Mouse (Mus musculus) embryo, embryonic 11.5 days (tissue): ENCODE measurements around the gene Gucy2e.
A peak's percentile ranks its signal among the peaks of the same experiment; 100 is the strongest.

Experiments used
- DNase-seq: peaks from one replicate; pipeline ENCODE4 v3.0.0-alpha.2; 2012; ENCODE audit warnings: low read depth, low spot score

Gene Gucy2e

DNA sequence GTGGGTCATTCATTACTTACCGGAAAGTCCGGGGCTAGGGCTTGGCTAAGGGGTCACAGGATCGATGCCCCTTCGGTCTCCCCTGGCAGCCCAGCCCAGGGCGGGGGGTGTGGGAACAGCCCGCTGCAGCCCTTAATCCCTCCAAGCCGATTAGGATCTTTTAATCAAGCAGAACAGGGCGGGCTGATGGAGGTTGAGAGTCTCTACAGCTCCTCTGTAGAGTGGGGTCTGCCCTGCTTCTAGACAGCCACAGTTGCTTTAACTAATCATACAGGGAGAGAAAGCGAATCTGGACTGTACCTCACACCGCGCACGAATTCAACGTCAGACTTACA is at the start of gene Gucy2e:
Gene Gucy2e, minus strand, starts transcription at position 111 of the 335 bp plus-strand sequence.
- DNase-seq: no peak

DNA sequence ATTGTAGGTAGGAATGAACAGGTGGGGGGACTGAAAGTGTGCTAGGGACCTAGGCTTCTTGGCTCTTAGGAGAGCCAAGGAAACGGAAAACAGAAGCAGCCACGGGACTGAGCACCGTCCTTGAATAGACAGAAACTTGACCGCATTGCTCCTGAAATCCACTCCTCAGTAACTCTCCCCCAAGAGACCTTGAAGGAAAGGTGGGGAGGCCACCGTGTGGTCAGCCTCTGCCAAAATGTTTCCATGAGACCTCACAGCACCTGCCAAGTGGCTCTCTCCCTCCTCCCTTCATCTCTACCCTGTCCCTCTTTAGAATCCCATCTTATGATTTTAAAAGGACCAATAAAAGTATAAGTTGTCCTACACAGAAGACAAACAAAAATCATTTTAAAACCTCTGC is 40.4 kb upstream of the Gucy2e start:
- no peak for DNase-seq

DNA sequence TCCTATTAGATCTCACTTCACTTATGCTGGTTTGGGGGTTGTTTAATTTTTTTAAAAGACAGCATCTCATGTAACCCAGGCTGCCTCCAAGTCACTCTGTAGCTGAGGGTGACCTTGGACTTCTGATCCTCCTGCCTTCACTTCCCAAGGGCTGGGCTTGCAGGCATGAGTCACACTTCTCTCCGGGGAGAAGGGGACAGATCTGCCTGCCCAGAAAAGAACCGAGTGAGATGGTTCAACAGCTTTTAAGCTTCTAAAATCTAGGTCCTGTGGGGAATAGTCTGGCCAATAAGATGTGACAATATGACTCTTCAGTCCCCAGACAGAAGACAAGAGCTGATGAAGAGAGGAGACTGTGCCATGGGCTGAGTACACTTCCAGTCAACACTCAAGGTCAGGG is 39.2 kb upstream of the Gucy2e start:
- DNase-seq: no peak

DNA sequence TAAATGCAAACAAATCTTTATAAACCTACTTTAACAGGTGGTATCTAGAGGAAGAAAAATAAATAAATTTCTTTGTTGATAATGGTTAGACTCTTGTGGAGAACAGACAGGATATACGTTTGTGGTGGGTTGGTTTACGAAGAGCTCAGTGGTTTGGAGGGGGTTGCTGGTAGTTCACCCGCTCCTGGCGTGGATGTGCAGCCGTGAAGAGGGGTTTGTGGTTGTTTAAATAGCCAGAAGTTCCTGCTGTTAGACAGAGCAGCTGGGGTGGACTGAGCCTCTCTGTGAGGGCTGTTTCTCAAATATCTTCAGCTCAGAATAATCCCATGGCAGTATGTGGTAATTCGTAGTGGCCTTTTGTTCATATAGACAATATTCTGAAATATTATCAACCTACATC is 38.8 kb upstream of the Gucy2e start:
- no peak for DNase-seq

DNA sequence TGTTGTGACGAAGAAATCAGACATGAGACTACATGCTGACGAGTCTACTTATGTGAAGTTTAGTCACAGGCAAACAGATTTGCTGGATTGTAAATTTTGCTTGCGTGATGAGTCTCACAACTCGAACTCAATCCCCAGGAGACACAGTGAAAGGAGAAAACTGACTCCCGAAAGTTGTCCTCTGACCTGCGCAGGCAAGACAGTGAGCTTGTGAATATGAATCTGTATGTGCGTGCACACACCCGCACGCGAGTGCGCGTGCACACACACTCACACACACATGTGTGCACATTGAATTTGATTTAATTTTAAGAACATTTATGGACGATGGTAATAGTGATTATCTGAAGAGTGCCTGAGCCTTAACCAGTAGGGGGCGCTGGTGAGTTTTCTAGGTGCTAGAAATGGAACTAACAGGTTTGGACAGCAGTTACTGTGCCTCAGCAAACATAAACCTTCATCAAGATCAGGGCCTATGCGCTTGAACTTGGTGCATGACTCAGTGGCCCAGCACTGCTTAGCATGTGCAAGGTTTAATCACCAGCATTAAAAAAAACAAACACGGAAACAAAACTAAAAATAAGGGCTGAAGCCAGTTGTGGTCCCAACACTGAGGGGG is 35.4 kb upstream of the Gucy2e start:
- peak; percentile 72 for DNase-seq

DNA sequence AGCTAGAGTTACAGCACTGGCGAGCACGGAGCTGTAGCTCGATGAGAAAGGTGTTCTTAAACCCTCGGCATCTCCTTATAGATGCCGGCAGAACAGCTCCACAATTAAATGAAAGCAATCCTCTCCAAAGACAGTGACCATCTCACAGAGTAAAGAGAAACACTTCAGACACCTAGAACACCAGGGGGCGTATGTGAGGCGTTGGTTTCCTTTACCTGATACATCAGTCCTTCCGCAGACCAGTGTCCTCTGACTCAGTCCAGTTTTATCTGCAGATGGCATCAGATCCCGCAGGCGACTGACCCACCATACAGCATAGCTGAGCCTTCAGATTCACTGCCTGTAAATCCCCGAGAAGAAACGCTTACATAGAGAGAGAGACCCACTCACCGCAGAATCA is 32.7 kb upstream of the Gucy2e start:
- DNase-seq: peak; percentile 56

DNA sequence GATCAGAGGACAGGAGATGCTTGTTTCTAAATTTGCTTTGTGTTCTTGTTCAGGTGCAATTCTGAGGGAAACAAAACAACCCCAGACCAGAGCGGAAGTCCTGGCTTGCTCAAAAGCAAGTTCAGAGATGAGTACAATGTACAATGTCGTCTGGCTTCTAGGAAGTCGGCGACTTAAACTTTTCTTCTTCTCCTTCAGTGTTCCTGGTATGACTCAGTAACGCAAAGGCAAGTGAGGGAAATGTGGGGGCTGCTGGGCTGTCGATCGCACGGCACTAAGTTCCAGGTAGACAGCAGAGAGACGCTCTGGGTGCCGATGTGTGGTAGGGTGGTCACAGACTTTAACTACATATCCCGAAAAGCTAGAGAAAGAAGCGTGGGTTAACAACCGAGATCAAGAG is 31.3 kb upstream of the Gucy2e start:
- no peak for DNase-seq

DNA sequence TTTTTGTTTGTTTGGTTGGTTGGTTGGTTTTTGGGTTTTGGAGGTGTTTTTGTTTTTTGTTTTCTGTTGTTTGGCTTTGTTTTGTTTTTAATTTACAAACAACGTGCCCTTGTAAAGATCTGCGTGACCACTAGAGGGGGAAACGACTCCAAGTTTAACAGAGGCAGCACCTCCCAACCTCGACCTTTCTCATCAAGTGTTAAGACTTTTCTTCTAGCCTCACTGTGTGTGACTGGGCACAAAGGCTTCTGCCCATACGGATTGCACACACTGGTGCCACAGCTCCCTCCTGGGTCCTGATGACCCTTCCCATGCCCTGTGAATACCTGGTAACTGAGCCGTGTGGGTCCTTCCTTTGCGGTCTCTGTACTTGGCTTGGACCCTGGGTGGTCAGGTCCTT is 30.5 kb upstream of the Gucy2e start:
- no peak for DNase-seq

DNA sequence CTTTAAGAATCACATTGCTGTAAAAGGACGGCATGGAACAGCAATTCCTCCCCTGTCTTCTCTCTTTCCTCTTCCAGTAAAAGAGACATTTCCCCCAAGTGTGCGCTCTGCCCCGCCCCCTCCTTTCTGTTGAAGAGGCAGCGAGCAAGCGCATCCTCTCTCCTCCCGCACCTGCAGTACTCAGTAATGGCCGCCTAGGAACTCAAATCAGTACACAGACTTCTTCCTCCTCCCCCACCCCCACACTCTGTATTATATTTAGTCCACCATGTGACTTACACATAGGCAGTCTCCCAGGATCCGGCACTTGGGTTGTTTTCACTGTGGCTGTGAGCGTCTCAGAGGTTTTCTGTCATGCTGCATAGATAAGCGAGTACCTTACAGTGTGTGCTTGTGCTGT is 29.4 kb upstream of the Gucy2e start:
- no peak for DNase-seq

DNA sequence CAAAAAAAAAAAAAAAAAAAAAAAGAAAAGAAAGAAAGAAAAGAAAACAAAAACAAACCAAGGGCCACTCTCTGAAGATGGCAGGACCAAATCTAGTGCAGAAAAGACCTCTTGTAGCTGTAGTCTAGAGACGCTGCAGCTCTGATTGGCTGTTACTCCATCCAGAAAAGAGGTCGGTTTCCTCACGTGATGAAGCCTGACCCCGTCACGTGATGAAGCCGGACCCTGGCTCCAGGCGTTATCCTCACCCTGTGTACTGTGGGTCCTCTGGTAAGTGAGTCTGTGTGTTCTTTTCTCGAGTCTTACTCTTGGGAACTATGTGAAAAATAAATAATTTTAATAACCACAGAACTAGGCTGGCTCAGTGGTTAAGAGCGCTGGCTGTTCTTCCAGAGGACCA is 28.6 kb upstream of the Gucy2e start:
- DNase-seq: no peak

DNA sequence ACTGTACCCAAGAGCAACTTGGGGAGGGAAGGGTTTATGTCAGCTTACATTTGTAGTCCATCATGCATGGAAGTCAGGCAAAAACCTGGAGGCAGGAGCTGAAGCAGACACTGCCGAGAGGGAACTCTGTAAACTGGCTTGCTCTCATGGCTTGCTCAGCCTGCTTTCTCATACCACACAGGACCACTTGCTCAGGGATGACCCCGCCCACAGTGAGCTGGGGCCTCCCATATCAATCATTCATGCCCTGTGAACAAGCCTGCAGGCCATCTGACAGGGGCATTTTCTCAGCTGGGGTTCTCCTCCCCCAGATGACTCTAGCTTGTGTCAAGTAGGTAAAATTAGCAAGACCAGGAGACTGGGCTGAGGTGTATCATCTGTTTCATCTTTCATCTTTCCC is 27.4 kb upstream of the Gucy2e start:
- DNase-seq: no peak

DNA sequence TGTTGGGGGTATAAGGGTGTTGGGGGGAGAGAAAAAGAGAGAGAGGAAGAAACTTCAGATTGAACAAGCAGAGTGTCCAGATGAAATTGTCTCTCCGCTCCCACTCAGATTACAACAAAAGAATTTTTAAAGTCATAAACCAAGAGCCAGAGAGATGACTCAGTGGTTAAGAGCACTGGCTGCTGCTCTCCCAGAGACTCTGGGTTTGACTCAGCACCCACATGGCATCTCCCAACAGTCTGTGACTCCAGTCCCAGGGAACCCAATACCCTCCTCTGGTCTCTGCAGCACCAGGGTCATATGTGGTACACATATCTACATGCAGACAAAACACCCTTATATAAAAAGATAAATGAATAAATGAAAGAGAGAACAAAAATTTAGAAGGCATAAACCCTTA is 23.3 kb upstream of the Gucy2e start:
- DNase-seq: no peak

DNA sequence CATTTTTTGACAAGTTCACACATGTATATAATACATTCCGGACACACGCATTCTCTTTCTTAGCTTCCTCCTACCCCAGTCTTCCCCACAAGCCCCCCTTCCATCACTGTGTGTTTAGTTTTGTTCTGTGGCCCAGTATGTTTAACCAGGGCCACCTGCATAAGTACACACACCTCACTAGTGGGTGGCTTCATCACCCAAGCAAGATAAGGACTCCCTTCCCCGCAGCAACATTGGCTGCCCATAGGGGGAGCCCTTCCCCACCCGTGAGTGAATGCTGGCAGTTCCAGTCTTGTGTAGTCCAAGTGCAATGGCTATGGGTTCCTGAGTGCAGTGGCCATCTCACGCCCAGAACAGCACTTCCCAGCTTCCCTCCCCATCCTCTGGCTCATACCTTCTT is 21.5 kb upstream of the Gucy2e start:
- DNase-seq: no peak

DNA sequence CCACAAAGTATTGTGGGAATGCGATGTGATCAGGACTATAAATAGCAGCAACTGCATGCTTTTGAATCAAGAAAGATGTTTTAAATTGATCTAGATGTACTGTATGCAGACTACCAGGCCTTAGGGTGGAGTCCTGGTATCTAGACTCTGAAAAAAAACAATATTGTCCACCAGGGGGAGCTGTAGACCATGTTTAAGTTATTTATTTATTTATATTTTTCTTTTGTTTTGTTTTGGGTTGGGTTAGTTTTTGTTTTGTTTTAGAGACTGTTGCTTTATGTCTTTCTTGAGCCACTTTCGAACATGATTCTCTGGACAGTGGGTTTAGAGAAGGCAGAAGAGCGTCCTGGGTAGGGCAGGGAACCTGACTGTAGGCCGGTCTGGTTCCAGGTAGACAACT is 21.0 kb upstream of the Gucy2e start:
- DNase-seq: no peak

DNA sequence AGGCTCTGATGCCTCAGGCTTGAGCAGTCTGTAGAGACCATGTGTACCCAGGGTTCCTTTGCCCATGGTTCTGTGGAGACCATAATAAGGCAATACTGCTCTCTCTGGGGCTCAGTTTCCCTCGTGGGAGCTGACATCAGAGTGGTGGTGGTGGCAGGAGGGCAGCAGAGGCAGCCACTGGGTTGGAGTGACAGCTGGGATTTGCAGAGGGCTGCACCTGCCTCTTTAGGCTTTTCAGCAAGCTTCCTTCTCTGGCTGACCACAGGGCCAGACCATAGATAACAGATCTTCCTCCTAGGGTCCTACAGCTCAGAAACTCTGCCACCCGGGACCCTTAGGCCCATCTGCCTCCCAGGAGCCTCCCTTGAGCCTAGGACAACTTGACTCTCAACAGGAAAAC is 20.2 kb upstream of the Gucy2e start:
- DNase-seq: no peak

DNA sequence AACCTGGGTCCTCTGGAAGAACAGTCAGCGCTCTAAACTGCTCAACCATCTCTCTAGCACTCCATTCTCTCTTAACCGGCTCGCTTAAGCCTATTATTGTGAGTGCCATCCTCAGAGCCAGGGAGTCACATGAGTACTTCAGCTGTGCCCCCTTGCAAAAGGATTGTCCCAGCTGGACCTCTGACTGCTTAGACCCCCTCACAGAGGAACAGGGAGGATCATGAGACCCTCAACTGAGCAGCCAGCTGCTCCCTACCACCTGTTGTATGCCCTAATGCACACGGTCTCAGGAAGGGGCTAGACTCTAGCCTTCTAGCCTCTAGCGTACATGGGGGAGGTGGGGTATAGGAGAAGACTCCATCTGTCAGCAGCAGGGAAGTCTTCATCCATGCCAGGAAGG is 18.0 kb upstream of the Gucy2e start:
- DNase-seq: no peak

DNA sequence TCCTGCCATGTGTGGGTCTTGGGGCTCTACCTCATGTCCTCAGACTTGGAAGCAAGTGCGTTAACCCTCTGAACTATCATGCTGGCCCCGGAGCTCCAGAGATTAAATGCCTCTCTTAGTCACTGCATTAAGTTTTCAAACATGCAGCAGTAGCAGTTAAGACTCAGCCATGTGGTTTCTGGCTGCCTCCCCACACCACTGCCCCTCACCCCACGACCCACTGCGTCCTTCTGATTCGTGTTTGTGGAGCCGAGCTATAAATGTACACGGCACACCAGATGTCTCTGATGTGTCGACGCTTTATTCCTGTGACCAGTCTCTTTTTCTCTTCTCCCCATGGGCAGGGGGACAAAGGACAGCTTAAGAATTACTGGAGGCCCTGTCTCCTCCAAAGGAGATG is 16.3 kb upstream of the Gucy2e start:
- DNase-seq: no peak

DNA sequence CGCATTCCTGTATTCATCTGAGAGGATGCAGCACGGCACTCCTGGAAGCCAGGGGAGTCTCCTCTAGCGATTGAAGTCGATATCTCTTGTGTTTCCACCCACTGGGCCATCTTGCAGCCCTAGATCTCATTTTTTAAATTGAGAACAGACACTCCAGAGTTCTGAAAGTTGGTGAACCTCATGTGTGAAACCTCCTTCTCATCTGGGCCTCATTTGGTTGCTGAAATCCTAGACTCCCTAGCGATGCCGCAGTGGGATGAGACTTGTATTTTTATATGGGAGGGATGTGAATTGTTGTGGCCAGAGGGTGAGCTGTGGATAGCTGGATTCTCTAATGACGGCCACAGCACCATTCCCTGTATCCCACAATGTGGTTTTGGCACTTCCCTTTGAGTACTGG is 15.1 kb upstream of the Gucy2e start:
- DNase-seq: no peak

DNA sequence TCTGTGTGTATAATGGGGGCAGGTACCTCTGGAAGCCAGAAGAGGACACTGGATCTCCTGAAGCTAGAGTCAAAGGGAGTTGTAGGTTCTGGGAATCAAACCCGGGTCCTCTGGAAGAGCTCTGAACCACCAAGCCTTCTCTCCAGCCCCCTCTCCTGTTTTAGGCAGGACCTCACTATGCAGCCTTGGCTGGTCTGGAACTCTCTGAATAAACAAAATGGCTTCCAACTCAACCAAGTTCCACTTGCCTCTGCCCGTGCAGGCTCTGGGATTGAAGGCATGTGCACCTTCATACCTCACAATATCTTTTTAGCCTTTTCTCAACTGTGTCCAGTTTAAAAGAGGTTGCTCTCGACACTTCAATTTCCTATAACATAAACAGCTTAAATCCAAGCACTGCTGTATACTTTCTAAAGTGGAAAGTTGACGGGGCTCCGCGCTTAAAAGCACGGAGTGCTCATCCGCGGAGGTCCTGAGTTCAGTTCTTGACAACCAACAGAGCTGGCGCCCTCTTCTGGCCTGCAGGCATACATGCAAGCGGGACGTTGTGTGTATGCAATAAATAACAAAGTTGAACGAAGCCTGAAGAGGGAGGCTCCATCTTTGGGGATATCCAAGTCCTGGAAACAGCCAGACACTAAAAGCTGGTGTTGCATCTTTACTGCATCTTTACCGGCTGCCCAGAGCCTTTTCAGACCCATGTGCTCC is 14.5 kb upstream of the Gucy2e start:
- no peak for DNase-seq

DNA sequence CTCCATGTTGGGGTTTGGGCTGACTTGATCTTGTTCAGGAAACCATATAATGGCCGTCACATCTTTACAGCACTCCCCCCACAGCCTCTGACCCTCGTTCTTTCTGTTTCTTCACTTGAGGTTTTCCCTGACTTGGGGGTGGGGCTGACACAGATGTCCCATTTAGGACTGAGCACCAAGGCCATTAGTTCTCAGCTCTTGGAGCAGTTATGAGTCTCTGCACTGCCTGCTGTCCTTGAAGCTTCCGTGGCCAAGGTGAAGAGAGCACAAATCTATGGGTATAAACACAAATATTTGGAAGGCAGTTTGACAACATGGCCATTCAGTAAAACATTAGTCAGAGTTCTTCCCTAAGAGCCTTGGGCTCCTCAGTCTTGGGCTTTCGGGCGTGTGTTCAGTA is 13.3 kb upstream of the Gucy2e start:
- DNase-seq: no peak

DNA sequence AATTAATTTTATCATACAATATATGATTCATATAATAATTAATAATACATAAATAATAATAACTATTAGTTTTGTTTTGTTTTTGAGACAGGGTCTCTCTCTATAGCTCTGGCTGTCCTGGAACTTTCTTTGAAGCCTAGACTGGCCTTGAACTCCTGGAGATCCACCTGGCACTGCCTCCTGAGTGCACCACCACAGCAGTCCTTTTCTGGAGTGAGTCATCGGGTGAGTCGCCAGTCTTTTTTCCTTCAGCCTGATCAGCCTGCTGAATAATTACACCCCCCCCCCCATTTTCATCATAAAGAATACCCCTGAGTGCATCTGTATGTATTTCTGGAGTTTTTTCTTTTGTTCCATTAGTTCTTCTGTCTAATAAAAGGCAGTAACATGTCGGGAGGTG is 12.3 kb upstream of the Gucy2e start:
- no peak for DNase-seq

DNA sequence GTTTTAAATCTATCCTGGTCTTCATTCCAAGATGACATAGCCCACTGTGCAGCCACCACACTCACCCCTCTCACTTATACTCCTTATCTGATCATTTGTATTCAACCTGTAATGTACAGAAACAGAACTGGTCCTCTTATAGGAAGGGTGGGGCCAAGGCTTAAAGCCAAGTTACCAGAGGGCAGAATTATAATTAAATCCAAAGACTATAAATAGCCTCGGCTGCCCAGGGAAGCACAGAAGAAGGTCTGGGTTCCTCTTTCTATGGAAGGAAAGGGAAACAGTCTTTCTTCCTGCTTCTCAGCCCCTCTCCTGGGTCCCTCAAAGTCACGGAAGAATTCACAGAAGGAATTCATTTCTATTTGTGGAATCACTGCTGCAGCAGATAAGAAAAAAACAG is 8.8 kb upstream of the Gucy2e start:
- no peak for DNase-seq

DNA sequence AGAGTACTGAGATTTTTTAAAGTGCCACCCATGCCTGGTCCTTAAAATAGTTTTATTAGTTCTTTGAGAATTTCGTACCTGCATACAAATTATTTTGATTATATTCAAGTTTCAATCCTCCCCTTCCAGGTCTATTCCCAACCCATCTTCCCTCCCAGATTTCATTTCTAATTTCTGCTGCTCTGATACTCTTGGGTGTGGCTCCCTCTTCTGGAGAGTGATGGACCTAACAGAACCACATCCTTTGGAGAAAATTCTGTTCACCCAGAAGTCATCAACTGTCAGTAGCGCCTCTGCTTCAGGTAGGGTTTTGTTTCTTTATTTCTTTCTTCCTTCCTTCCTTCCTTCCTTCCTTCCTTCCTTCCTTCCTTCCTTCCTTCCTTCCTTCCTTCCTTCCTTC is 8.1 kb upstream of the Gucy2e start:
- DNase-seq: no peak
